ENCODE assay signal across 43 mouse cellular contexts in genomic region chr5:113677541-113677940, GRCm38 (mm10). TPM values are rescaled to one million over a fixed set of nuclear protein-coding genes. Genes with fewer than 3 reads are reported as not detected.
"Had no signal": no experiment of that assay in that cellular context is flagged by ENCODE, and none has a peak within 500 bp of the region (broad histone marks: within the 10 kb centered on the region; RNA-seq: fewer than 3 reads in every experiment).

No protein-coding gene starts in this region.

- DNase-seq: gastrocnemius, postnatal 10 days; gastrocnemius, postnatal 25 days; heart, adult 18-20 months; heart, postnatal 10 days; heart, postnatal 4 days; kidney, adult 18-20 months; kidney, adult 8-10 months; kidney, postnatal 10 days; kidney, postnatal 25 days; kidney, postnatal 4 days; layer of hippocampus, postnatal 36 days; left cerebral cortex, postnatal 4 days; lung, adult 18-20 months had no signal

- H3K4me1 ChIP-seq: heart, embryonic 10.5 days; heart, embryonic 12.5 days; intestine, embryonic 15.5 days; limb, embryonic 13.5 days; liver, embryonic 12.5 days had no signal

- H3K4me3 ChIP-seq: heart, embryonic 10.5 days; heart, embryonic 12.5 days; hindbrain, embryonic 10.5 days; hindbrain, embryonic 12.5 days; intestine, embryonic 15.5 days; layer of hippocampus, adult 2 months; limb, embryonic 13.5 days; limb, embryonic 15.5 days; liver, embryonic 12.5 days had no signal

- ATAC-seq: hindbrain, embryonic 16.5 days; inflammation-experienced regulatory T-cells, adult 6 months; intestine, embryonic 15.5 days; intestine, postnatal 0 days; liver, embryonic 12.5 days had no signal

- H3K27me3 ChIP-seq: hindbrain, embryonic 12.5 days; intestine, embryonic 15.5 days; limb, embryonic 13.5 days; limb, embryonic 15.5 days; liver, embryonic 12.5 days had no signal

- H3K27ac ChIP-seq: heart, embryonic 10.5 days; hindbrain, embryonic 10.5 days; hindbrain, embryonic 12.5 days; hindbrain, embryonic 14.5 days; intestine, embryonic 15.5 days; layer of hippocampus, adult 2 months; limb, embryonic 13.5 days; limb, embryonic 15.5 days; liver, embryonic 12.5 days; liver, embryonic 14.5 days had no signal

RNA-seq across cellular contexts. Expression of gene 1700069L16Rik, which starts 47.0 kb away (rescaled TPM):
- total RNA-seq: gastrocnemius, postnatal 10 days; gastrocnemius, postnatal 25 days; gastrocnemius, postnatal 4 days; granulocyte monocyte progenitor cell, adult 5-6 weeks; heart, adult 18-20 months; heart, adult 8-10 months; heart, postnatal 10 days; heart, postnatal 25 days; heart, postnatal 4 days; layer of hippocampus, adult 2 months; layer of hippocampus, postnatal 10 days; layer of hippocampus, postnatal 36 days; left cerebral cortex, adult 18-20 months; left cerebral cortex, adult 8-10 months; left cerebral cortex, postnatal 10 days; left cerebral cortex, postnatal 25 days; left cerebral cortex, postnatal 4 days; liver, adult 2 months had no signal
- polyA plus RNA-seq: heart, embryonic 10.5 days; heart, embryonic 12.5 days; heart, embryonic 14.5 days; heart, embryonic 16.5 days; hindbrain, embryonic 10.5 days; hindbrain, embryonic 12.5 days; hindbrain, embryonic 14.5 days; hindbrain, embryonic 16.5 days; inflammation-experienced regulatory T-cells, adult 6 months; intestine, embryonic 15.5 days; intestine, postnatal 0 days; kidney, embryonic 14.5 days; kidney, embryonic 16.5 days; limb, embryonic 11.5 days; limb, embryonic 13.5 days; limb, embryonic 15.5 days; liver, adult 2 months; liver, embryonic 12.5 days; liver, embryonic 14.5 days; liver, embryonic 16.5 days had no signal
